Comparison of ENCODE assay signal across 5 mouse cellular contexts in genomic region chr11:107570891-107571290, GRCm38 (mm10). TPM values are rescaled to one million over a fixed set of nuclear protein-coding genes. Genes with fewer than 3 reads are reported as not detected.
DNase-seq lines count a peak whose midpoint lies in the region; ATAC-seq and TF ChIP-seq lines count a peak whose summit lies in the region.
"Not testable (repeated sequence)": the region's sequence is repeated elsewhere in the genome, so short reads cannot be mapped to it uniquely, and the experiment has no call there.

No protein-coding gene starts in this region.

- TF ChIP-seq CTCF in liver, postnatal 0 days (IDR thresholded peaks at IDR 0.05; ENCODE audit: low read depth) = not testable (repeated sequence)

- not testable (repeated sequence) for H3K9me3 ChIP-seq in liver, postnatal 0 days (ENCODE audit: low read length); midbrain, embryonic 14.5 days (ENCODE audit: control insufficient read depth, low read length)

- not testable (repeated sequence) for H3K27me3 ChIP-seq in liver, postnatal 0 days (ENCODE audit: insufficient read depth, low read length); midbrain, embryonic 14.5 days (ENCODE audit: control insufficient read depth, insufficient read depth, low read length)

- not testable (repeated sequence) for H3K4me3 ChIP-seq in liver, postnatal 0 days (ENCODE audit: low read depth, low read length); midbrain, embryonic 14.5 days (replicated peaks; ENCODE audit: low read depth, low read length)

- ATAC-seq in liver, postnatal 0 days = peak; percentile 29; the same call in 1 of the 2 replicates
- not testable (repeated sequence) for ATAC-seq in midbrain, embryonic 14.5 days (ENCODE audit: low FRiP score, low TSS enrichment)

- 67% methylated on average over 8 of the region's 8 CpGs for whole genome bisulfite sequencing in liver, postnatal 0 days (ENCODE audit: insufficient replicate concordance)
- 80% methylated on average over 8 of the region's 8 CpGs for WGBS in midbrain, embryonic 14.5 days

- DNase-seq in R1 (ENCODE audit: low read depth, low spot score) = peak; percentile 65
- peak; percentile 71 for DNase-seq in ZHBTc4 (ENCODE audit: low read depth, low spot score)
- DNase-seq in heart, adult 11 months = peak; percentile 55
- not testable (repeated sequence) for DNase-seq in liver, postnatal 0 days
- DNase-seq in midbrain, embryonic 14.5 days = peak; percentile 11

- H3K4me1 ChIP-seq in liver, postnatal 0 days (ENCODE audit: insufficient read depth) = peaks cover 19% of the 10 kb centered on the region
- not testable (repeated sequence) for H3K4me1 ChIP-seq in midbrain, embryonic 14.5 days (ENCODE audit: control insufficient read depth, insufficient read depth, low read length)

- H3K27ac ChIP-seq in liver, postnatal 0 days (ENCODE audit: low read depth); midbrain, embryonic 14.5 days (replicated peaks; ENCODE audit: low read depth, low read length): not testable (repeated sequence)

- not testable (repeated sequence) for TF ChIP-seq EP300 in liver, postnatal 0 days (IDR thresholded peaks at IDR 0.05; ENCODE audit: low read depth)

- peaks cover 16% of the 10 kb centered on the region for H3K36me3 ChIP-seq in liver, postnatal 0 days (replicated peaks; ENCODE audit: insufficient read depth, low read length)
- peaks cover 26% of the 10 kb centered on the region for H3K36me3 ChIP-seq in midbrain, embryonic 14.5 days (ENCODE audit: control insufficient read depth, insufficient read depth, low read length)

- H3K9ac ChIP-seq in liver, postnatal 0 days (replicated peaks); midbrain, embryonic 14.5 days (replicated peaks; ENCODE audit: low read length): not testable (repeated sequence)

- not testable (repeated sequence) for H3K4me2 ChIP-seq in liver, postnatal 0 days (ENCODE audit: low read depth, low read length); midbrain, embryonic 14.5 days (ENCODE audit: low read length)

RNA-seq across cellular contexts. Expression of gene Helz, which starts 23.2 kb away (rescaled TPM):
- polyA plus RNA-seq in liver, postnatal 0 days (2015; fragmentation: Nextera tagmentation; extraction: Ambion mirVana) = 3.1 and 3.3 TPM in 2 replicates
- polyA plus RNA-seq in midbrain, embryonic 14.5 days (2014; fragmentation: Nextera tagmentation; extraction: Ambion mirVana) = 17.8 and 23.4 TPM in 2 replicates
